Mouse (Mus musculus): ENCODE measurements around the gene Tmem11.

- TF ChIP-seq POLR2A (IDR thresholded peaks at IDR 0.05; ENCODE audit: insufficient read depth, low read length) (no peak), CTCF (IDR thresholded peaks at IDR 0.05; ENCODE audit: low read depth, low read length) (no peak)
These were observed 10.8 kb upstream of the Tmem11 start for GRCm38 (mm10) chr11:60889861-60890260.
